Mouse (Mus musculus): ENCODE measurements around the gene Rbfox1.

GRCm38 (mm10) chr16:6121232-6121631 is 236.1 kb downstream of the Rbfox1 start:
- TF ChIP-seq CTCF (IDR thresholded peaks at IDR 0.05; ENCODE audit: low read depth) (no peak), EP300 (optimal IDR thresholded peaks at IDR 0.05) (no peak)
